Mouse (Mus musculus): Measurements from ENCODE around the gene Lrp3.

Gene Lrp3

DNA sequence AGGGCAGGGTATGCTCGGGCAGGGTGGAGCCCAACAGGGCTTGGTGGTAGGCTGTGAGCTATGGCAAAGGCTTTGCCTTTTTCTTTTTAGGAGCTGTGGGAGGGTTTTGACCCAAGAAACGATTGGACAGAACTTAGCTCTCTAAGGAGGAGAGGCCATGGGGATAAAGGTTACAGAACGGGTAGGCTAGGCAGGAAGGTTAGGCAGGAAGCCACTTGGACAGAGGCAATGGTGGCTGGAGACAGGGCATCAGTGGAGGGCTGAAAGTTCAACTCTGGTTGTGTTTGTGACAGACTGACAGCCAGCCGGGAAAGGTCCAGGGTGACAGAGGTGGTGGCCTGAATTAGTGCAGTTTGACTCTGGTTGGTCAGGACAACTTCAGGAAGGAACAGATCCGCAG lies 25.6 kb downstream of the Lrp3 start:
- no peak for DNase-seq (ENCODE audit: low spot score in 2 of 2)

DNA sequence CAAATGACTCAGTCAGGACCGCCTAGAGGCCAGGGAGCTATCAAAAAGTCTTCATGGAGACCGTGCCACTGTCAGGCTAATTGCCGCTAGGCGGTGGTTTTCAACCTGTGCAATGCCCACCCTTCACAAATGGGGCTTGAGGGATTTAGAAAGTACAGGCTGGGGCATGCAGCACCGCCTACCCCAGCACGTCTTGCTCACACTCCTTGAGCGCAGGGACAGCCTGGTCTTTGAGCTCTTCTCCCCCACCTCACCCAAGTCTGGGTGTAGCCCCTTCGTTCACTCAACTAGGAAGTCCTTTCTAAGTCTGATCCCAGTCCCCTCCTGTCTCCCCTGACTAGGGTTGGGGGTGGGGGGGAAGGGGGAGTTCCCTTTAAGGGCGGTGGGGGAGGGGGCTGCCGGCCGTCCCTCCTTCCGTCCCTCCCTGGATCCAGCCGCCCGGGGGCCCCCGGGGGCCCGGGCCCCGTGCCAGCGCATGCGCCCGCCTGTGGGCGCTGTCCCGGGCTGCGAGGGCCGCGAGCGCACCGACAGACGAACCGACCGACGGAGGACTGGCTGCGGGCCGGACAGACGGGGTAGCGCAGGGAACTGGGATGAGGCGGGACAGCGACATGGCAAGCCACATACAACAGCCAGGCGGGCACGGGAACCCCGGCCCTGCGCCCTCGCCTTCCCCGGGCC lies 29.3 kb downstream of the Lrp3 start, which contains the start of gene Slc7a10:
TSS of gene Slc7a10 (plus strand) at position 497 of the 681 bp plus-strand sequence.
- no peak for DNase-seq (ENCODE audit: low spot score in 2 of 2)

DNA sequence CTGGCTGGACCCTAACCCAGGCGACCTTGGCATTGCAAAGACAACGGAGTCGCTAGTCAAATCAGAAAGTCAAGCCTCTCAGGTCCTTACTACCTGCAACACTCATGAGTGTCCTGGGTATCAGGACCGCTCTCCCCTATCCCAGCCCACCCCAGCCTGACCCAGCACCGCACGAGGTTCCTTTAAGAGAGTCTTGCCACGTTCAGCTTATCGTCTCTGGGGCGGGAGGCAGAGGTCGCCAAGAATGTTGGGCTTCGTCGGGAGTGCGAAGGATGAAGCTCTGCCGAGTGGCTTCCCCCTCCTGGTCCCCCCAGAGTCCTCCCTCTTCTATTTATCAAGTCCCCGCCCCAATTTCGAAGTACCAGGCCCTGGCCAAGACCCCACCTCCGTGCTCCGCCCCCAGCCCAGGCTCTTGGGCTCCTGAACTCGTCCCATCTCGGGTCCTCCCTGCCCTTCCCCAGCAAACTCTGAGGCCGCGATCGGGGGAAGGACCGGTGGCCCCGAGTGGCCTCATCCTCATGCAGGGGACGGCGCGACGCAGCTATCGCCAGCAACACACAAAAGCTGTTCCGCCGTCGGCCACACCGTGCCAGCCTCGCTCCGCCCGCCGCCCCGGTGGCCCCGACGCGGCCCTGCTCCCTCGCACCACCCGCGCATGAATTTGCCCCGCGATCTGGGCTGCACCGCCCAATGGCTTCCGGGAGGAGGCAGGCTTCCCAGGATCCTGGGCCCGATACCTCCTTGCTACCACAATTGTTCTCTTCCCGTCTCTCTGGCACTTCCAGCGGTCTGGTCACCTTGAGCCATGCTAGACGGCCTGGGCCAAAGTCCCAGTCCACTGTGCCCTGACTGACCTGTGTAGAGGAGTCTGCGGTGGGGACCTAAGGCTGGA lies 30.2 kb downstream of the Lrp3 start:
- DNase-seq (ENCODE audit: low spot score in 2 of 2) = no peak

DNA sequence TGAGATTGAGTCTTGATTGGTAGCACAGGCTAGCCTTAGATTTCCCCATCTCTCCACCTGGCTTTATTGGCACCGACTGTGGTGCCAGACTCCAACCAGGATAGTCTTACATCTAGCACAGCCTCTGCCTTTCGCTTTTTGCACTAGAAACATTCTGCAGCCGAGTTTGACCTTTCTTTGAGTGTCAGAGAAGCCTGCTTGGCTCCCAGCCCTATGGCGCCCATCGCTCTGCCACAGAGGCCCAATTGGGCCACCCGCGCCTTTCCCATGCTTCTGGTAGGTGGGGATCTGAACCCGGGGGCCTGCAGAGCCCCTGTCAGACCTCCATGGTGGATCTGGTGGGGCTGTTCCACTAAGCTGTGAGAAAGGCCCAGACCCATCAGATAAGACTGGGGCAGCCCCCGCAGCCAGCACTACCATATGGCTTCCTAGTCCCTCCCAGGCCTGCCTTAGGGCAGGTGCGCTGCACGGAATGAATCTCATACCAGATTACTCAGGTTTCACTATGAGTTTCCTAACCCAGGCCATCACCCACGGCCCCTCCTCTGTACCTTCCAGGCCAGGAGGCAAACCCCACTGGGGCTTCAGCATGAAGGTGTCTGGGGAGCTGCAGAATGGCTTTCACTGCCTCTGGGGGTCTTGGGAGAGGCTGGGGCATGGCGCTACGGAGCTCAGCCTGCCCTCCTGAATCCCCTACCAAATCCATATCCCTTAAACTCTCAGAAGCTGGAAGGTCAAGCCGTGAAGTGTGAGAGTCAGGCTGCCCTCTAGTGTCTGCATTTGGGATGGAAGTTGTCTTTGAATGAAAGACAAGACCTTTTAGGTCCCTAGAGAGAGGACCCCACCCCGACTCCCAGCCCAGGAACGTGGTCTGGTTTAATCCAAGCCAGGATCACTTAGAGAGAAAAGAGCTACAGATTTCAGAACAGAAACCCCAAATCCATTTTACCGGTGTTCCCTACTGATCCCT lies 38.6 kb downstream of the Lrp3 start:
- DNase-seq (ENCODE audit: low spot score in 2 of 2) = no peak

DNA sequence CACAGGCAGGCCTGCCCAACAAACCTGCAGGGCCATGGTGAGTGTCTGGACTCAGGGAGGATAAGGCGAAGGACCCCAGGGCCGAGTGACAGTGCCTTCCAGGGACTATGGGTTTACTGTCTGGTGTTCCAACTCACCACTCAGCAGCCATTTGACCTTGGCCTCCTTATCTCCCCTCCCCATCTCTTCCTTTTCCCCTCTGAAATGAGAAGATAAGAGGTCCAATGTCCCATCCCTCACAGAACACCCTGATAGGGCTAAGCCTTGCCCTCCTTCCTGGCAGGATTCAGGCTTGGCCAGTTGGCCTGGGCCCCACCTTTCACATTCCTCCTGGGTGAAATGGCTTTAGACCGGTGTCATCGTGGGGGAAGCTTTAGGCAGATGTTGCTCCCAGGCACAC lies 39.8 kb downstream of the Lrp3 start:
- DNase-seq (ENCODE audit: low spot score in 2 of 2) = no peak

DNA sequence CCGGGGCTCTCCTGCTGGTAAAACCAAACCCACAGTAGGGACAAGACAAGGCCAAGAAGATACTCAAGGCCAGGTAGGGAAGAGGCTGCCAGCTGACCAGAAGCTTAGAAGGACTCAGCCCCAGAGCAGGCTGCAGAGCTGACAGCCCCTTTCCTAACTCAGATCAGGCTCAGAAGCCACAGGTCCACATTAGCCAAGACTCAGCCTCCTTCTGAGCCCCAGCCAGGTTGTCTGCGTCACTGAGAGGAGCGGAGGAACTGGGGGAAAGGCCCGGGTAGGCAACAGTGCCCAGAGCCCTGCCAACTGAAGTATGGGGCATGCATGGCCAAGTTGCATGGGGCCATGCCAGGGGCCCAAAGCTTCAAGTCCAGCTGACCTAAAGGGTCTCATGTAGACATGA lies 42.8 kb downstream of the Lrp3 start:
- DNase-seq (ENCODE audit: low spot score in 2 of 2) = no peak

DNA sequence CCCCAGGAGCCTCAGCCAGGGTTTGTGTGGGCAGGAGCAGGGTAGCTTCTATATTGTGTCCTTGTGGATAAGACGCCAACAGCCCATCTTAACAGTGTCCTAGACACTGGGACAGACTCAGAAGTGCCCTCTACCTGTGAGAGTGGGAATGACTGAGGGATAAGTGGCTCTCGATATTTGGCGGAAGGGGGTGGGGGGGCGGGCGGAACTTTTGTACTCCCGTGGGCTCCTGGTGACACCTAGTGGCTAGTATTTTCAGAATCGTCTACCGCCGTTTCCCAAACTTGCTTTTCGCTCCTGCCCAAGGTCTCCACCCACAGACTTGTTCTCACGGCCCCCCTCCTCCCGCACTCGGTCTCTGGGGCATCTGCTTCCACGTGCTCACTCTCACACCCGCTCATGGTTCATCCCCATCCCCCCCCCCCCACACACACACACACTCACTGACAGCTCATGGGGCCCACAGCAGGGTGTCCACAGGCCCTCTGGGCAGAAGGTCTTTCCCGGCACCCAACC lies 43.4 kb downstream of the Lrp3 start:
- DNase-seq (ENCODE audit: low spot score in 2 of 2) = peak; percentile 59 to 70

DNA sequence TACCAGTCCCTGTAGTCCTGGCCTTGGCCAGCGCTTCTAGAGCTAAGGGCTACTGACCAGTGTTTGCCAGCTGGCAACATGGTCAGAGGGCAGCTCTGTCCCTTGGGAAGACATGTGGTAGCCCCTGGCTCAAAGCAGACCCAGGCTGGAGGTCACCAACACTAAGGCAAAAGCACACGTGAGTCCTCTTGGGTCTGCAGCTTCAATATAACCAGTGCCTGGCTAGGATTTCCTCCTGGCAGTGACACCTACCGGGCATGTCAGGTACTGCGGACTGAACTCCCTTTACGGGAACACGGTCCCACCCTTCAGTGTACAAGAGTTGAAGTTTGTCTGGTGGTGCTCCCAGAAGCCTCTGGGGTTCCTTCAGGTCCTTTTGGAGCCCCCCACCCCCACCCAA lies 46.0 kb downstream of the Lrp3 start:
- peak; percentile 79 to 84 for DNase-seq (ENCODE audit: low spot score in 2 of 2)

DNA sequence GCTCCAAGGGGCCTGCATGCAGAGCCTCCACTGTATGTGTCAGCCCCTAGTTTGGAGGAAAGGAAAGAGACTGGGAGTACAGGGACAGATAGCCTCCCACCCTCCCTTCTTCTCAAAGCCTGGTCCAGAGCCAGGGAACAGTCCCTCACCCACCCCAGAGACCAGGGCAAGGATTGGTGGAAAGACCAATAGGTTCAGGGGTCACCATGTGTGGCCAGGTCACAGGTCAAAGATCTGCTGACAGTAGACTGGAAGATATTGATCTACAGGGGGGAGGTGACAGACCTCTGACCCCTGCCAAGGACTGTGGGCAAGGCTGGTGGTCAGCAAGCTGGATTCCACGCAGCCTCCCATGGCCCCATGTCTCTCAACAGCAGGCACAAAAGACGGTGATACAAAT lies 47.4 kb downstream of the Lrp3 start:
- DNase-seq (ENCODE audit: low spot score in 2 of 2) = no peak

DNA sequence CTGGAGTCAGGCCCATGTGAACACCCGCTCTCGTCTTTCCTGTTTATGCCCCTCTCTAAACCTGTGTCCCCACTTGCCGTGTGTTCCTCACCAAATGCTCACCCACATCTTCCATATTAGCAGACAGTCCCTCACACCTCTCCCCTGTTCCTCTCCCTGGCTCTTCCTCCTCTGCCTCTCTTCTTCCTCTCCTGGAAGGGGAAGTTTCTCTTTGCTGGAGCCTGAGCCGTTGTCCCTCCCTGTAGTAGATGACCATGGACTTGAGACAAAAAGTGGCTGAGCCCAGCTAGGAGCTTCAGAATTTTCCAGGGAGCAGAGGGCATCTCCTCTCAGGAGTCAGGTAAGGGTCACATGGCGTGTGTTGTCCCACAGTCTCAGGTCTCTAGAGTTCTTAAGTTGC lies 48.3 kb downstream of the Lrp3 start:
- no peak for DNase-seq (ENCODE audit: low spot score in 2 of 2)

DNA sequence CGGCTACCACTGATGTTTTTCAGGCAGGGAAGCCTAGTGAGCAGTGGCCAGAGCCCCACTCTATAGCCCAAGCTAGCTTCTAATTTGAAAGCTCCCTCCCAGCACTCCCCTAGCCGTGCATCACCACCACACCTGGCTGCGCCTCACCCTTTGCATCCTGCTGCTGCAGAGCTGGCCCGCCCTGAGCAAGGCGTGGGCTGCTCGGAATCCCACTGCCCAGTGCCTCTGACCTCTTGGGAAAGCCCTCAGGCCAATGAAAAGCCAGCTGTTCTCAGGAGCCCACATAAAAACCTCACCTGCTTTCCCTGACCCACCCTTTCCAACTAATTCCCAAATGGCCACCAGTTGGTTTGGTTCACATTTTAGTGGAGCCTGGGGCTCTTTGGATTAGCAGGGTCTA lies 51.2 kb downstream of the Lrp3 start:
- DNase-seq (ENCODE audit: low spot score in 2 of 2) = no peak

DNA sequence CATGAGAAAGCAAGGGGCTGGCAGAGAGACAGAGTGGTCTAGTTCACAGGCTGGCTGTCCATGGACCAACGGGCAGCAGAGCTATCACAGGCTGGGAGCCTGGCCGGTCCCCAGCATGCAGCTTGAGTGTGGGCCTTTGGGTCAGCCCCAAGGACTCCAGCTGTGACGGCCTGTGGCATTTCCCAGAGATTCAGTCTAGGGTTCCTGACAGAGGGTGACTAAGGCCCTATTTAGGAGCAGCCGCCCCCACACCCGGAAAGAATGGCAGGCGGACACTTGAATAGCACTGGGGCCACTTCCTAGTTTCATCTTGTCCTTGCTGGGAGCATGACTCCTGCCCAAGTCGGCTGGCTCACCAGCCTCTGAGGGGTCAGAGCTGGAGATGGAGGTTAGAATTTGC lies 51.7 kb downstream of the Lrp3 start:
- peak; percentile 39 to 48 for DNase-seq (ENCODE audit: low spot score in 2 of 2)

DNA sequence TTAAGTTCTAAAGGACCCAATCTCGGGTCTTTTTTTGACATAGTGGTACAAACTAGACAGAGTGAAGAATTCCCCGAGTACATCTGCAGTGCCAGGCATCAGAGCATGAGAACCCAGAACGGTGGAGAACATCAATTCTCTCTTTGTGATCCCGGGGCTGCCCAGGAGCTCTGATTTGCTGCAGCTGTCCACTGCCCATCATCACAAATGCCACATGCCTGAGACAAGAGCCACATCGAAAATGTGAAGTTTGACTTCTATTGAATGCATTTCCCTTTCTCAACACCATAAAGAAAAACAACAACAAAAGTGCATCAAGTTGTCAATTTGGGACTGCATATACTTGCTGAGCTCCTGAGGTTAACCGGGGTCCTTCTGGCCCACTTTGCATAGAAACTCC lies 52.9 kb downstream of the Lrp3 start:
- DNase-seq (ENCODE audit: low spot score in 2 of 2) = no peak

DNA sequence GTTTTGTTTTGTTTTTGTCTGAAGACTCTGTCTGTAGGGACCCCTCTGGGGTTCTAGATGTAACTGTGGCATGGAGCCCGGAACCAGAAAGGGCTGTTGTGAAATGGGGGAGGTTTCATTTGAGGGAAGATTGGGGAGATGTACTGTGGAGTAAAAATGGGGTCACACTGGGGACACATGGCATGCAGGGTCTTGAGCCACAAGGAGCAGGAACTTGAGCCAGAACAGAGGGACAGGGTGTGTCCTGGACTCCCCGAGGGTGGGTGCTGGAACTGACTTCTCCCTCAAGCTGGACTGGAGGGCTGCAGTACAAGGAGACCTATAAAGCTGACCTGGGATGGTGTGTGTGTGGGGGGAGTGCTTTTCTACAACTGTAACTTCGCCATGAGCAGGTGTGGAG lies 57.8 kb downstream of the Lrp3 start:
- DNase-seq (ENCODE audit: low spot score in 2 of 2) = no peak

DNA sequence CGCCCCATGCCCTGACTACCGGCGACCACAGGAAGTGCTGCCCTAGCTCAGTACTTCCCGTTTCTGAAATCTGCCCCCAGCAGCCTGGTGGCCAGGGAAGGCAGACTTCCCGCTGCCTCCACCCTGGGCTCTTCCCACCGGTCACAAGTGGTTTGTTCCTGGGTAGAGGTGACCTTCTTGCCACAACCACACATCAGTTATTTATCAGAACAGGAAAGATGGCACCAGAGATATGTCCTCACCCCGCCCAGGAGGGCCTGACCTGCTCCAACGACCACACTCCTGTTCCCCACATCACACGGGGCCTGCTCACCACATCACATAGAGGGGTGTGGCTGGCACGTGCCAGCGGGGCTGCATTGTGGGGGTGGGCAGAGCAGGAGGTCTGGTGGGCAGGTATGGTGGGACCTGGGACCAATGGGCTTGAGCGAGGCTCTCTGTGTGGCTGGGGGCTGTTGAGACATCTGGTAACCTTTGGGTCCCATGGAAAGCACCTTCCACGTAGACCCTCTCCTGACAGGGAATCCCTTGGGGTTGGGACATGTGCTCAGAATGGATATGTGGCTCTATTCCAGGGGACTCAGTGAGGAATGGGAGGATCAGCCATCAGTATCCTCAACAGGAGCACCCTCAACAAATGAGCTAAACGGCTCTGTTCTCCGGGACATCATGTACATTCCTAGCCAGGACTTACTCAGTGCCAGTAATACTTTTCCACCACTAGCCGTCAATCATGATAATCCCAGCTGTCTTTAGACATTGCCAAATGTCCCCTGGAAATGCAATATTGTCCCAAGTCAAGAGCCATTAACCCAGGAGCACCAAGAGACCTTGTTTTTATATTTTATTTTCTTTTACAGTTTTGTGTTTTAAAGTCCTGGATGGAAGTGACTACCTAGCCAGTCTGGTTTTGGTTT lies 58.5 kb downstream of the Lrp3 start:
- DNase-seq (ENCODE audit: low spot score in 2 of 2) = peak in 1 of 2 experiments; percentile 38

DNA sequence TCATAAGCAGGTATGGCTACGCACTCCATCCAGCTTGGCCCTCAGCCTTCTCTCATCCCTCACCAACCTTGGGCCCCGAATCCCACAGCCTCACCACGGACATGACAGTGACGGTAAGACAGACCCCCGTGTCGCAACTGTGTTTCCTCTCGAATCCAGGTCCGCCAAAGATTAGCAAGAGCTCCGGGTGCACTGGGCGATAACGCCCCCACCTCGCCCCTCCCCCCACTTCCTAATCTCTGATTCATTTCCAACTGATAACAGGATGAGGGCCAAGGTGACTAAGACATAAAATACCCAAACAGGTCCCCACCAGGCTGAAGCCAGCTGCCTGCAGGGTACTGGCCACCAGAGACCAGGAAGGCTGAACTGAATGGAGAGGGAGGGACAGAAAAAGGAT lies 60.8 kb downstream of the Lrp3 start:
- DNase-seq (ENCODE audit: low spot score in 2 of 2) = no peak

DNA sequence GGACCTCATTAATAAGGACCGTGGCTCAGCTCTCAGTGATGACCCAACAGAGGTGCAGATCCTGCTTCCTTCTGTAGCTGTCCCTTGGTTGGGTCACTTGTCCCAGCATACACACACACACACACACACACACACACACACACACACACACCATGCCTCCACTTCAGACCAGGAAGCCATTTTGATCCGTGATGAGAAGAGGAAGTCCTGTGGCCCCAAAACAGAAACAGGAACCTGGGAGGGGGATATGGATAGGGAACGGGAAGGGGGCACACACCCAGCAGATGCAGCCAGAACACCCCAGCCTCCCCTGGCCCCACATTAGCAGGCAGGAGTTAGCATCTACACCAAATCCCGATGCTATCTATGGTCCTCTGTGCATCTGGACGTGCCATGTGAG lies 64.4 kb downstream of the Lrp3 start:
- DNase-seq (ENCODE audit: low spot score in 2 of 2) = peak in 1 of 2 experiments; percentile 50
